Mouse (Mus musculus): ENCODE results near the gene Zfp579.

Gene Zfp579

DNA sequence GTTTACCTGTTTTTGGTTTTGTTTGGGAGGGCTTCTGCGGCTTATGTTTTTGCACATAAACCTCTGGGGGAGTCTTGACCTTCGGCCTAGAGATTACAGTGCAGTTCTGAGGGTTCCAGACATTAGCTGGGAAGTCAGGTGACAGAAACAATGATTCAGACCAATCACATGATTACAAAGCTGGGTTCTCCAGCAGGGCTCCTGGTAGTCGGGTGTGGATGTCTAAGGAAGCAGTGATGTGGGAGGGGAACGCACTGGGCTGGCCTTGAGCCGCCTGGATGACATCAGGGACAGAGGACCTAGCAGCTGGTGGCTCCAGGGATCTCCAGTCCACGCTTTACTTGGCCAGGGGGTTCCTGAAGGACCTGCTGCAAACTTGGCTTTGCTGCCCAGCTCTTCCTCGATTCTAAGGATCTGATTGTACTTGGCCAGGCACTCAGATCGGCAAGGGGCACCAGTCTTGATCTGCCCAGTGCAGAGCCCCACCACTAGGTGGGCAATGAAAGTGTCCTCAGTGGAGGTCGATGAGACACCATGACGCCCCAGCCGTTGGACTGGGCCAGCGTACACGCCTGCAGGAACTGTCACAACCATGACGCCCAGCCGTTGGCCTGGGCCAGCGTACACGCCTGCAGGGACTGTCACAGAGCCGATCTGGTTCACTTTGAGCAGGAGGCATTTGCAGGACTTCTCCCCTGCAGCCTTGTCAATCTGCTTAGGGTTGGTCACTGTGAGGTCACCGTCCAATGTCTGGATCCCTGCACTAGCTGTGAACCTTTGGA lies 45.2 kb downstream of the Zfp579 start:
- no peak for DNase-seq

DNA sequence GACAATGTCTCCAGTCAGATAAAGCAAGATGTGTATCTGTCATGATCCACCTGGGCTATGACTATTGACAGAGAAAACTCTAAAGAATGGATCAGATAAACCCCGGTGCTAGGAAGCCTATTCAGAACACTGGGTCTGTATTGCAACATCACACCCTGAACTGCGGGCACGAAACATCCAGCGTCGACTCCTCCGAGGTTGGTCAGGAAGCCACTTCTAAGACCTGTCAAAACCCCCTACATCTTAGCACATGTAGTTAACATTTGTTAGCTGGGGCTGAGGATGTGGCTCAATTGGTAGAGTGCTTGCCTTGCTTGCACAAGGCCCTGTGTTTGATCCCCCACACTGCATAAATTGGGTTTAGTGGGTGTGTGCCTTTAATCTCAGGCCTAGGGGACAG lies 47.6 kb downstream of the Zfp579 start:
- DNase-seq = no peak

DNA sequence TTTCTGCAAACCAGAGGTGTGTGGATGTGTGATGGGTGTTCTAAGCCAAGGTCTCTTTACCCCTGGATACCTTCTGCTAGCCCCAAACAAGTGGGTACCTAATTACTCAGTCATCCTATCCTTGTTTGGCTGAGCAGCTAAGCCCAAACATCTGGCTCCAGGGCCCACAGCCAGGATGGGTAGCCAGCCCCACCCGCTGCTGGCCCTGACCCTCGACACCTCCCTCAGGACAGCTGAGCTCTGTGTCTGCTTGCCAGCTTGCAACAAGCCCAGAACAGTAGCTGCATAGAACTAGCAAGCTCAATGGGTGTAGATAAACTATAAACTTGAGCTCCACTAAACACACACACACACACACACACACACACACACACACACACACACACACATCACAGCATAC lies 48.1 kb downstream of the Zfp579 start:
- no peak for DNase-seq

DNA sequence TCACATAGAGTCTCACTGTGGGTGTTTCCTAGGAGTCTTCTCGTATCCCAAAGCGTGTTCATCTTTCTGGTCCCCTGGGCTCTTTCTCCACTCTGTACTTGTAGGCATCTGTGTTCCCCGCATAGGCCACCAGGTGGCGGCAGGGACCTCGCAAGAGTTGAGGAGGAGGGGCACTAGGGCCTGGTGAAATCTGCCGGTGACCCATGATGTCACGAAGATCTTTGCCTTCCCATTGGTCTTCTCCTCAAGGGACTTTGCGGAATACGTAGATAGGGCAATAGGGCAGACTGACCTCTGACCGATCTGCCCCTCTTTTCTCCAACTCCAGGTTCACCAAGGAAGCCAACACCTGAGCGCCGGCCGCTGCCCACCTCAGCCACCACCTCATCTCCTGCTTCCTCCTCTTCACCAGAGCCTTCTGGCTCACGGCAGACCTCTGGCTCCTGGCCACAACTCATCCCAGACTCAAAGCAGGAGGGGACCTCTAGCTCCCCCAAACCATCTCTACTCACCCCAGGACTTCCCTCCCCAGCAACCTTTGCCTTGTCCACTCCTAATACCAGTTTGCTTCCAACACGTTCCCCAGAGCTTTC lies 52.6 kb downstream of the Zfp579 start:
- peak; percentile 93 for DNase-seq

DNA sequence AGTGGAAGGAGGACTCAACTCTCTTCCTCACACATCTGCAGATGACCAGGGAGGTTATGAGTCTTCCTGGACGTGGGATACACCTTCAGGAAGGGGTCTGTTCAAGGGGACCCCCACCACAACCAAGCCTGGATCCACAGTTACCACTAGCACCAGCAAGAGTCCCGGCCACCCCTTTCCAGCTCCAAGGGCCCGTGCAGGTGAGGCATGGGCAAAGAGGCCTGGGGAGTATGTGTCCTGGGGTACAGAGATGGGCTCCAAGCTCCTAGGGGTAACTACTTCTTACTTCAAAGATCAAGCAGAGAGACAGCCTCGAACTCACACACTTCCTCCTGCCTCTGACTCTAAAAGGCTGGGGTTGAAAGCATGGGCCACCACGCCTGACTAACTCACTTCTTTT lies 53.3 kb downstream of the Zfp579 start:
- no peak for DNase-seq

DNA sequence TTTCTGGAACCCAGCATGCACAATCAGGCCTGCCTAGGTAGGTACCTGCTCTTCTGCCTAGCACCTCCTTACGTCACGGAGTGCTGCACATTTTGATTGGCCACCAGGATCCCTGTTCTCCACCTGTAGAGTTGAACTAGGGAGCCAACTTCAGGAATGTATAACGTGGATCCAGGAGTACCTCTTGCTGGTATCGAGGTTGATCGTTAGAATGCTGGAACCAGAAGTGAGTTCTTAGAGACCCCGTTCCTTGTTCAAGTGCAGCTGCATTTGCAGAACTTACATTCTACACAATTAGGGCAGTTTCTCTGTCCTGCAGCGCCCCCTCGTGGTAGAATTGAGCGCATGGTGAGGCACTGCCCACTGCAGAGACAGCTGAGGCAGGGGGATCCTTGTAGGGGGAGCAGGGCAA lies 55.9 kb downstream of the Zfp579 start:
- peak; percentile 87 for DNase-seq

DNA sequence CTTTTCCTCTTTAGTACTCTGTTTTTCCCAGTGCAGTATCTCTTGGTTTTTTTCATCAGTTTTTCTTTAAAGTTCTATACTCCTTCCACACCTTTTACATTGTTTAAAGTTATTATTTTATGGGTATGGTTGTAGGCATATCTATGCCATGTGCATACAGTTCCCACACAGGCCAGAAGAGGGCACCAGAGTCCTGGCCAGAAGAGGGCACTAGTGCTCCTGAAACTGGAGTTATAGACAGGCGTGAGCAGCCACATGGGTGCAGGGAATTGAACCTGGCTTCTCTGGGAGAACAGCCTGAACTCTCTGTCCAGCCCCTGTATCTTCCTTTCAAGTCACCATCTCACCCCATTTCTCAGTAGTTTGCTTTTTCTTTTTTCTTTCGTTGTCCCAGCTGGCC lies 57.5 kb downstream of the Zfp579 start:
- DNase-seq = peak; percentile 84

DNA sequence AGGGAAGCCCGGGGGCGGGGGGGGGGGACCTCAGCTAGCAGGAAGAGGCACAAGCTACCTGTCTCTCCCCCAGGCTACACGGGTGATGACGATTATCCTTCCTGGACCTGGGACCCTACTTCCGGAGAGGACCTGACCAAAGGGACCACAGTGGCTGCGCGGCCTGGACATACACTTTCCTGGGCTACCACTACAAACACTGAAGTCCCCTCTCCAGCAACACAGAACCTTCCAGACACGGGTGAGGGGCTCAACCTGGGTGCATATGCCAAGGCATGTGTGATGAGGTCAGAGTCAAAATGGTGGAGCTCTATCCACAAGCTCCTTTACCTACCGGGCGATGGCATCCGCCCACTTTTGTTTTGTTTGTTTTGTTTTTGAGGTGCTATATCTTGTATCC lies 58.6 kb downstream of the Zfp579 start:
- DNase-seq = no peak

DNA sequence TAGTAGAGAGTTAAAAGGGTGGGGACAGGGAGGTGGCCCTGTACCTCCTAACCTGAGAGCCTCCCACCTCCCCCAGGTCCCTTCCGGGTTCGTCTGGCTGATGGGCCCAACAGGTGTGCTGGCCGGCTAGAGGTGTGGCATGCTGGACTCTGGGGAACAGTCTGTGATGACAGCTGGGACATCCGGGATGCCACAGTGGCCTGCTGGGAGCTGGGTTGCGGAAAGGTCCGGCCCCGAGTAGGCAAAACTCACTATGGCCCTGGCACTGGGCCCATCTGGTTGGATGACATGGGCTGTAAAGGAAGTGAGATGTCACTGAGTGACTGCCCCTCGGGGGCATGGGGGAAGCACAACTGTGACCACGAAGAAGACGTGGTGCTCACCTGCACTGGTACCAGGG lies 59.1 kb downstream of the Zfp579 start:
- DNase-seq = no peak

DNA sequence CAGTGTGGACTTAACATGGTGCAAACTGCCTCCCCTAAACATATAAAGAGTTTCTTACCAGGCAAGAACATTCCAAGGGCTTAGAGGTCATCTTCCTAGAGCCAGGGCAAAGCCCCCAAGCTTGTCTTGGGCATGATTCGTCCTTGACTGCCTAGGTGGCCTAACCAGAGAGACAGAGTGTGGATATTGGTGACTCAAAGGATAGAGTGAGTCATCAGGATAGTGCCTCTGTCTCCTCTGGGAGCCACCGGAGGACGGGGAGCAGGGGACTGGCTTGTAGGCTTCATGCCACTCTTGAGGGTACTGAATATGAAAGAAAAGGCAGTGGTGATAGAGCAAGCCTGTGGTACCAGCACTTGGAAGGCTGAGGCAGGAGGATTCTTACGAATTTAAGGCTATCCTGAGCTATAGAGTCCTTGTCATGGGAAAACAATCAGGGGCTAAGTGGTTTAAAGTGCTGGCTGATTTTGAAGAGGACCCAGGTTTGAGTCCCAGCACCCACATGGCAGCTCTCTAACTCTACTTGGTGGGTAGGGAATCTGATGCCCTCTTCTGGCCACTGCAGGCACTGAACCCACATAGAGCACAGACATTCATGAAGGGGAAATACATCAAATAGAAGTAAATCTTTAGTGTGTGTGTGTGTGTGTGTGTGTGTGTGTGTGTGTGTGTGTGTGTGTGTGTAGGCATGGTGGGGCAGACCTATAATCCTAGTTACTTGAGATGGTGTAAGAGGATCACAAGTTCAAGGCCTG lies 61.6 kb downstream of the Zfp579 start:
- no peak for DNase-seq

Data from thymus, postnatal 14 days (tissue).